Mouse (Mus musculus) frontal cortex, postnatal 36 days (tissue): ENCODE results near the gene Khdrbs2.
A peak's percentile ranks its signal among the peaks of the same experiment; 100 is the strongest.
"Not testable (repeated sequence)": the region's sequence is repeated elsewhere in the genome, so short reads cannot be mapped to it uniquely, and the experiment has no call there.

Experiments
- DNase-seq, 2 experiments: peaks; one replicate each; pipeline ENCODE4 v3.0.0; 2022; ENCODE audit warnings: low spot score in 2 of 2

Gene Khdrbs2

DNA sequence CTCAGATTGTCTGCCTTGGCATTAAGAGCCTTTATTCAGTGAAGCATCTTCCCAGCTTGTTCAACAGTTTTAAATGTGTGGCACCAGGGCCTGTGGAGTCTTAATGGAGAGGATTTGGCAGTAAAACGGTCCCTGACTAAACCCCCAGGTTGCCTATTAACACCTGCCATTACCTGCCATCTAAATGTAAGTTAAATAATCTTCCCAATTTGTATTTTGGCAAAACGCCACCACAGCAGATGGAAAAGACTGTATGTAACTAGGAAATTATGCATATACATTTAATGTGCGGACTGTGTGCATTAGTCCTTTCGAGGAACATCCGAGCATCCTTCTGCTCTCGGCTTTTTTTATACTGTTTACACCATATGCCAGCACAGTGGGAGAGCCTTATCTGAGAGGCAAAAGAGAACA lies 290.6 kb downstream of the Khdrbs2 start:
- peak; percentile 47 to 77 for DNase-seq

GRCm38 (mm10) chr1:32471022-32471421 lies 298.5 kb downstream of the Khdrbs2 start:
- DNase-seq = no peak

GRCm38 (mm10) chr1:32471502-32472214 lies 299.1 kb downstream of the Khdrbs2 start:
- DNase-seq = no peak

DNA sequence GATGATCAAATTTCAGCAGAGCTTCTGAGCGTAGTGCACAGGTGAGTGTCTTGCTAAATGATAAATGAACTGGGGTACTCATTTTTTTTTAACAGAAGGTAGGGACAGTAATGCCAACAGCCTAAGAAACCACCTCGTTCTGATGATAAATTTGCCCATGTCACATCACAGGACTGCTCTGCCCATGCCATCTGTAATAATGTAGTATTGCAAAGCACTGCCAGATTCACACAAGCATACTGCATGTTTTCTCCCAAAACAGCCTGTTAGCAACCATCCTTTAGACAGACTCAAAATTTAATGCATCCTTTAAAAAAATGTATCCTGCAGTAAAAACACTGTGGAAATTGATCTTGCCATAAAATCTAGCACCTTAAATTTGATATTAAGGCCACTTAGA lies 315.4 kb downstream of the Khdrbs2 start:
- DNase-seq = no peak

- peak; percentile 21 to 61 for DNase-seq
These were observed 330.9 kb downstream of the Khdrbs2 start for GRCm38 (mm10) chr1:32503381-32503780.

GRCm38 (mm10) chr1:32547194-32547593 lies 374.7 kb downstream of the Khdrbs2 start, which contains the start of gene Gm5415:
Gm5415 (minus strand) TSS chr1:32547294.
- DNase-seq = not testable (repeated sequence)

GRCm38 (mm10) chr1:32553459-32553858 lies 380.9 kb downstream of the Khdrbs2 start:
- no peak for DNase-seq

DNA sequence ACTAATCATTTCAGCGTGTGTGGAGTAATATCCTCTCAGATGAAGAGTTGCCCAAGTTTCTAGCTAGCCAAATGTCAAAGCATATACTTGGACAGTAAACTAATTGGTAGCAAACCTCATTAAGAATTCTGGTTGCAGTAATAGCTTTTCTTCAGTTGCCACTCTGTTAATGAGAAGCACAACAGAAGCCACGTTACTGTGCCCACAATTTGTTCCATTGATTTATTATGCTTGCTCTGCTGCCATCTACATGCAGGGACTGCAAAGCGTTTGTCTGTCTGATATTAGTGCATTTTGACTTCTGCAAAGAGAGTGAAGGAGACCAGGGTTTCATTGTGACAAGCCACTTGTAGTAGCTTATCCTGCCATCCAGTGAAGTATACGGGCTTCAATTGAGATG lies 381.4 kb downstream of the Khdrbs2 start:
- DNase-seq = peak in 1 of 2 experiments; percentile 42

- DNase-seq = no peak
These were observed 396.4 kb downstream of the Khdrbs2 start for GRCm38 (mm10) chr1:32568901-32569300.

DNA sequence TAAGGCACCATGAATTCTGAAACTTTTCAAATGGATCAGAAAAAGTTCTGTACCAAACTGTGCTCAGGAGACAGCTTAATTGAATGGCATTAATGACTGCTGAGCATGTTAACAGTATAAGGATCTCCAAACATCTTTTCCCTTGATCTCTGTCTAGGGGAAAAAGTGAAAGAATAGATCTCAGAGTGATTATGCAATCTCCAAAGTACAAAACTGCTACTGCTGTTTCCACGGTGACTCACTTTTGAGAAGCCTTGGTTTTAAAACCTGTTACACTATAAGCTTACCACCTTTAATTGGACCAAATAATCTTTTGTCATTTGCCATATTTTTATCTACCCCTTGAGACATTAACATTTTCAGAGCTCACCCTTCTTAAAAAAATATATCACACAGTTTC lies 453.5 kb downstream of the Khdrbs2 start:
- no peak for DNase-seq

- DNase-seq = peak in 1 of 2 experiments; percentile 42
These were observed 460.2 kb downstream of the Khdrbs2 start for GRCm38 (mm10) chr1:32632415-32633354.

- peak in 1 of 2 experiments; percentile 13 for DNase-seq
These were observed 460.9 kb downstream of the Khdrbs2 start for GRCm38 (mm10) chr1:32633404-32633803.

GRCm38 (mm10) chr1:32639118-32639517 lies 466.6 kb downstream of the Khdrbs2 start:
- DNase-seq = peak; percentile 30 to 47

- no peak for DNase-seq
These were observed 477.2 kb downstream of the Khdrbs2 start for GRCm38 (mm10) chr1:32649647-32650209.

DNA sequence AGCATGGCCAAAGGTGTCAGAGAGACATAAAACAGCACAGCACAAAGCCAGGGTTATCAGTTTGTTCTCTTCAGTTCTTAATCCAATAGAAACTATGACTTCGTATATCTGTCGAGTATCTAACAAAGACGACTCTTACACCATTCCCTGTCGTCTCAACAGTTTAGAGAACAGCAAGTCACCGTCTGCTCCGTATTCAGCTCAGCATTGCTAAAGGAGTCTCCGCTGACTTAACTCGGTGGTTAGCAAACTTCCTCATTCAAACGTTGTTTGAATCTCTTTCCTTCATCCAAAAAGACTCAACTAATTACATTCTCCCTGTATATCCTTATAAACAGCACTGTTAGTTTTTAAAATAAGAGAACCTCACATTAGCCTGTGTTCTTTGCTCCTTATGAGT lies 521.3 kb downstream of the Khdrbs2 start:
- no peak for DNase-seq

- DNase-seq = no peak
These were observed 527.6 kb downstream of the Khdrbs2 start for GRCm38 (mm10) chr1:32700132-32700531.

DNA sequence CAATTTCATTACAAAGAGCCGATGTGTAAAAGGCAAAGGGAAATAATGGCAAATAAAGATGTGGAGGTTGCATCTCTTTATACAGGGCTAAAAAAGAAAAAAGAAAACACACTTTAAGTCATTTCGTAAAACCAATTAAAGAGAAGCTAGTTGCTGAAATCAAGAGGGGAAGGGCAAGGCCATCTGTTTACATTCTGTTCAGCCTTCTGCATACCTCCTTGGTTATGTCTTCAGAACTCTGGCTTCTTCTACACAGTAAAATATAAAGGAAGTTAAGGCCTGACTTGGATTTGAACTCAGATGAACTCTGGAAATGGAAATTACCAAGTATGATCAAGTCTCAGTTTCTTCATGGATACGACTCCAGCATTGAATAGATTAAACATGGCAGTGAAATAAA lies 528.8 kb downstream of the Khdrbs2 start:
- no peak for DNase-seq
